Mouse (Mus musculus): ENCODE measurements at regions not wholly inside any gene's neighbourhood (a gene's known extent, or its start where the extent isn't known, plus 50 kb on each side); places are given as distances from the start of the nearest gene placed in this dataset.

- TF ChIP-seq MYOD1 (IDR thresholded peaks at IDR 0.05; ENCODE audit: control insufficient read depth in 1 of 3, insufficient read length in 2 of 3, low read depth in 2 of 3) (no peak), E2F4 (IDR thresholded peaks at IDR 0.05; ENCODE audit: insufficient read depth) (no peak), USF1 (IDR thresholded peaks at IDR 0.05; ENCODE audit: low read depth) (no peak), POLR2A (IDR thresholded peaks at IDR 0.05; ENCODE audit: insufficient read length, low read depth) (no peak), CEBPB (IDR thresholded peaks at IDR 0.05; ENCODE audit: insufficient read depth, poor library complexity, severe bottlenecking) (no peak)
Observed at GRCm38 (mm10) chr15:36398099-36398982, 609.2 kb downstream of the Zfp706 start.

All from myocyte (in vitro differentiated cells).